Mouse (Mus musculus): ENCODE data around the gene Dnajb1. TPM values are rescaled to one million over a fixed set of nuclear protein-coding genes. Genes with fewer than 3 reads are reported as not detected.
"Not testable (repeated sequence)": the region's sequence is repeated elsewhere in the genome, so short reads cannot be mapped to it uniquely, and the experiment has no call there.

Gene Dnajb1
- polyA plus RNA-seq, 1 experiment, result not detected

- TF ChIP-seq CTCF (IDR thresholded peaks at IDR 0.05; ENCODE audit: insufficient read depth, low read depth, low read length) (no peak), POLR2A (IDR thresholded peaks at IDR 0.05; ENCODE audit: insufficient read depth, low read depth, low read length) (no peak)
- H3K27ac ChIP-seq (ENCODE audit: insufficient read depth, low read depth, low read length), result no peak overlapping the region
- 68% methylated on average over 4 of the region's 4 CpGs for WGBS
- no peak overlapping the region for H3K4me3 ChIP-seq (ENCODE audit: insufficient read depth, low read depth, low read length)
- peaks cover 36% of the 10 kb centered on the region for H3K4me1 ChIP-seq (ENCODE audit: control insufficient read depth, insufficient read depth, low read length)
Measured at GRCm38 (mm10) chr8:83569165-83569564, 38.8 kb upstream of the Dnajb1 start.

- Histone ChIP-seq H3K4me3 (ENCODE audit: insufficient read depth, low read depth, low read length) (no peak overlapping the region), H3K27ac (ENCODE audit: insufficient read depth, low read depth, low read length) (no peak overlapping the region), H3K4me1 (ENCODE audit: control insufficient read depth, insufficient read depth, low read length) (peaks cover 49% of the 10 kb centered on the region)
- TF ChIP-seq CTCF (IDR thresholded peaks at IDR 0.05; ENCODE audit: insufficient read depth, low read depth, low read length) (no peak), POLR2A (IDR thresholded peaks at IDR 0.05; ENCODE audit: insufficient read depth, low read depth, low read length) (no peak)
- 78% methylated on average over 15 of the region's 15 CpGs for WGBS
Measured at GRCm38 (mm10) chr8:83570272-83571000, 37.6 kb upstream of the Dnajb1 start.

- H3K4me3 ChIP-seq (ENCODE audit: insufficient read depth, low read depth, low read length); H3K27ac ChIP-seq (ENCODE audit: insufficient read depth, low read depth, low read length): not testable (repeated sequence)
- peaks cover 54% of the 10 kb centered on the region for H3K4me1 ChIP-seq (ENCODE audit: control insufficient read depth, insufficient read depth, low read length)
- 92% methylated on average over 7 of the region's 7 CpGs for WGBS
Measured at GRCm38 (mm10) chr8:83571001-83571340, 37.0 kb upstream of the Dnajb1 start.

GRCm38 (mm10) chr8:83571791-83572190, 36.2 kb upstream of the Dnajb1 start:
- TF ChIP-seq POLR2A (IDR thresholded peaks at IDR 0.05; ENCODE audit: insufficient read depth, low read depth, low read length), result no peak
- no peak for TF ChIP-seq CTCF (IDR thresholded peaks at IDR 0.05; ENCODE audit: insufficient read depth, low read depth, low read length)
- Histone ChIP-seq H3K27ac (ENCODE audit: insufficient read depth, low read depth, low read length) (no peak overlapping the region), H3K4me3 (ENCODE audit: insufficient read depth, low read depth, low read length) (no peak overlapping the region), H3K4me1 (ENCODE audit: control insufficient read depth, insufficient read depth, low read length) (peaks cover 57% of the 10 kb centered on the region)
- 89% methylated on average over 10 of the region's 10 CpGs for WGBS

- peaks cover 62% of the 10 kb centered on the region for H3K4me1 ChIP-seq (ENCODE audit: control insufficient read depth, insufficient read depth, low read length)
- H3K27ac ChIP-seq (ENCODE audit: insufficient read depth, low read depth, low read length), result no peak overlapping the region
- H3K4me3 ChIP-seq (ENCODE audit: insufficient read depth, low read depth, low read length), result no peak overlapping the region
- TF ChIP-seq POLR2A (IDR thresholded peaks at IDR 0.05; ENCODE audit: insufficient read depth, low read depth, low read length) (no peak), CTCF (IDR thresholded peaks at IDR 0.05; ENCODE audit: insufficient read depth, low read depth, low read length) (no peak)
- WGBS, result 86% methylated on average over 5 of the region's 5 CpGs
Measured at GRCm38 (mm10) chr8:83572246-83572812, 35.7 kb upstream of the Dnajb1 start.

- WGBS, result 80% methylated on average over 18 of the region's 18 CpGs
- H3K4me3 ChIP-seq (ENCODE audit: insufficient read depth, low read depth, low read length), result no peak overlapping the region
- TF ChIP-seq POLR2A (IDR thresholded peaks at IDR 0.05; ENCODE audit: insufficient read depth, low read depth, low read length), result no peak
- H3K4me1 ChIP-seq (ENCODE audit: control insufficient read depth, insufficient read depth, low read length), result peaks cover 61% of the 10 kb centered on the region
- no peak overlapping the region for H3K27ac ChIP-seq (ENCODE audit: insufficient read depth, low read depth, low read length)
Measured at GRCm38 (mm10) chr8:83573140-83573875, 34.7 kb upstream of the Dnajb1 start.

- Histone ChIP-seq H3K4me1 (ENCODE audit: control insufficient read depth, insufficient read depth, low read length) (peaks cover 66% of the 10 kb centered on the region), H3K4me3 (ENCODE audit: insufficient read depth, low read depth, low read length) (no peak overlapping the region), H3K27ac (ENCODE audit: insufficient read depth, low read depth, low read length) (no peak overlapping the region; the same call in 1 of the 2 replicates)
- TF ChIP-seq POLR2A (IDR thresholded peaks at IDR 0.05; ENCODE audit: insufficient read depth, low read depth, low read length), result no peak
- TF ChIP-seq CTCF (IDR thresholded peaks at IDR 0.05; ENCODE audit: insufficient read depth, low read depth, low read length), result no peak
- 43% methylated on average over 15 of the region's 15 CpGs for WGBS
Measured at GRCm38 (mm10) chr8:83574631-83575315, 33.2 kb upstream of the Dnajb1 start.

- H3K27ac ChIP-seq (ENCODE audit: insufficient read depth, low read depth, low read length), result peak overlapping the region; percentile 48
- 48% methylated on average over 17 of the region's 17 CpGs for WGBS
- peaks cover 71% of the 10 kb centered on the region for H3K4me1 ChIP-seq (ENCODE audit: control insufficient read depth, insufficient read depth, low read length)
- TF ChIP-seq POLR2A (IDR thresholded peaks at IDR 0.05; ENCODE audit: insufficient read depth, low read depth, low read length), result no peak
- TF ChIP-seq CTCF (IDR thresholded peaks at IDR 0.05; ENCODE audit: insufficient read depth, low read depth, low read length), result no peak
- H3K4me3 ChIP-seq (ENCODE audit: insufficient read depth, low read depth, low read length), result no peak overlapping the region
Measured at GRCm38 (mm10) chr8:83575561-83576515, 32.2 kb upstream of the Dnajb1 start.
